Mouse (Mus musculus): Measurements from ENCODE around the gene Nrp2. TPM values are rescaled to one million over a fixed set of nuclear protein-coding genes. Genes with fewer than 3 reads are reported as not detected.

Nrp2 gene
- polyA plus RNA-seq, 1 experiment from 2014 or later = 7.1 TPM

GRCm38 (mm10) chr1:62735835-62736234 lies 32.8 kb downstream of the Nrp2 start:
- H3K36me3 ChIP-seq (ENCODE audit: control insufficient read depth, insufficient read depth, low read length) = no peaks in the 10 kb centered on the region; the same call in 1 of the 2 replicates
- no peak overlapping the region for H3K9ac ChIP-seq (ENCODE audit: low read depth, low read length)
- no peak overlapping the region for H3K27ac ChIP-seq (ENCODE audit: low read depth, low read length)
- no peaks in the 10 kb centered on the region for H3K27me3 ChIP-seq (ENCODE audit: control insufficient read depth, insufficient read depth, low read length)
- H3K9me3 ChIP-seq (ENCODE audit: control insufficient read depth, low read length) = no peaks in the 10 kb centered on the region
- H3K4me2 ChIP-seq (replicated peaks; ENCODE audit: low read depth, low read length) = no peak overlapping the region
- no peak for ATAC-seq (ENCODE audit: low FRiP score, low TSS enrichment)
- no peak overlapping the region for H3K4me3 ChIP-seq (ENCODE audit: low read length)
- WGBS = 79% methylated on average over 4 of the region's 4 CpGs
- H3K4me1 ChIP-seq (ENCODE audit: control insufficient read depth, insufficient read depth, low read length) = 0 out of 2 replicates have a peak, but pooled peaks cover 2% of the 10 kb centered on the region

GRCm38 (mm10) chr1:62736455-62737012 lies 33.4 kb downstream of the Nrp2 start:
- Histone ChIP-seq H3K27me3 (ENCODE audit: control insufficient read depth, insufficient read depth, low read length) (no peaks in the 10 kb centered on the region), H3K27ac (ENCODE audit: low read depth, low read length) (no peak overlapping the region), H3K9ac (ENCODE audit: low read depth, low read length) (no peak overlapping the region), H3K4me3 (ENCODE audit: low read length) (no peak overlapping the region), H3K9me3 (ENCODE audit: control insufficient read depth, low read length) (no peaks in the 10 kb centered on the region), H3K4me2 (replicated peaks; ENCODE audit: low read depth, low read length) (no peak overlapping the region), H3K4me1 (ENCODE audit: control insufficient read depth, insufficient read depth, low read length) (0 out of 2 replicates have a peak, but pooled peaks cover 2% of the 10 kb centered on the region), H3K36me3 (ENCODE audit: control insufficient read depth, insufficient read depth, low read length) (no peaks in the 10 kb centered on the region; the same call in 1 of the 2 replicates)
- WGBS = 57% methylated on average over 8 of the region's 8 CpGs
- ATAC-seq (ENCODE audit: low FRiP score, low TSS enrichment) = no peak

DNA sequence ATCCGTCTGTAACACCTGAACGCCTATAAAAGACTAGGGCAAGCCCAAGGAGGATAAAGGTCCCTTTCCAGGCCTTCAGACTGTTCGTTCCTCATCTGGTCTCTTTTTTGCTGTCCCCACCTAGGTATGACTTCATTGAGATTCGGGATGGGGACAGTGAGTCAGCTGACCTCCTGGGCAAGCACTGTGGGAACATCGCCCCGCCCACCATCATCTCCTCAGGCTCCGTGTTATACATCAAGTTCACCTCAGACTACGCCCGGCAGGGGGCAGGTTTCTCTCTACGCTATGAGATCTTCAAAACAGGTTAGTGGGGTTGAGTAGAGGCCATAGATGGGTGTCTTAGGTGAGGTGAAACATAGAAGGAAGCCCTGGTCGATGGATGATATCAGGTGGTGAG lies 35.1 kb downstream of the Nrp2 start:
- H3K9ac ChIP-seq (ENCODE audit: low read depth, low read length) = no peak overlapping the region
- H3K27ac ChIP-seq (ENCODE audit: low read depth, low read length) = no peak overlapping the region
- WGBS = 86% methylated on average over 11 of the region's 11 CpGs
- no peak overlapping the region for H3K4me3 ChIP-seq (ENCODE audit: low read length)
- ATAC-seq (ENCODE audit: low FRiP score, low TSS enrichment) = no peak
- H3K4me2 ChIP-seq (replicated peaks; ENCODE audit: low read depth, low read length) = no peak overlapping the region
- H3K27me3 ChIP-seq (ENCODE audit: control insufficient read depth, insufficient read depth, low read length) = no peaks in the 10 kb centered on the region
- no peaks in the 10 kb centered on the region for H3K9me3 ChIP-seq (ENCODE audit: control insufficient read depth, low read length)
- no peaks in the 10 kb centered on the region; the same call in 1 of the 2 replicates for H3K36me3 ChIP-seq (ENCODE audit: control insufficient read depth, insufficient read depth, low read length)
- H3K4me1 ChIP-seq (ENCODE audit: control insufficient read depth, insufficient read depth, low read length) = 0 out of 2 replicates have a peak, but pooled peaks cover 5% of the 10 kb centered on the region

DNA sequence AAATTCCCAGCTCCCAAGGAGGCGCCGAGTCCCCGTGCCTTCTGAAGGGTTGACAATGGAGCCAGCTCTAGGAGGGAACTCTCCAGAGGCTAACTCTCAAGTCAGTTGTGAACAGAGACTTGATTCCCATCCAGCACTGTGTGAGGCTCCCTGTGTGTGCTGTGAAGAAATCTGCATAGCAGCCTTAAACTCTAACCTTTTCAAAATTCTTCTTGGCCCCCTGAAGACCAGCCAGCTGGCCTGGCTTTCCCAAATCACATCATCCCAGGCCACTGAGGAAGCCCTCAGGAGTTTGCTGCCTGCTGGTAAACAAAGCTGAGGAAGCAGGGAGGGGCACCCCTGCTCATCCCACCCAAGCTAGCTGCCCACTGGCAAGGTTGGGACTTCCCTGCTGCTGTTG lies 39.0 kb downstream of the Nrp2 start:
- 21% methylated on average over 3 of the region's 3 CpGs for WGBS

DNA sequence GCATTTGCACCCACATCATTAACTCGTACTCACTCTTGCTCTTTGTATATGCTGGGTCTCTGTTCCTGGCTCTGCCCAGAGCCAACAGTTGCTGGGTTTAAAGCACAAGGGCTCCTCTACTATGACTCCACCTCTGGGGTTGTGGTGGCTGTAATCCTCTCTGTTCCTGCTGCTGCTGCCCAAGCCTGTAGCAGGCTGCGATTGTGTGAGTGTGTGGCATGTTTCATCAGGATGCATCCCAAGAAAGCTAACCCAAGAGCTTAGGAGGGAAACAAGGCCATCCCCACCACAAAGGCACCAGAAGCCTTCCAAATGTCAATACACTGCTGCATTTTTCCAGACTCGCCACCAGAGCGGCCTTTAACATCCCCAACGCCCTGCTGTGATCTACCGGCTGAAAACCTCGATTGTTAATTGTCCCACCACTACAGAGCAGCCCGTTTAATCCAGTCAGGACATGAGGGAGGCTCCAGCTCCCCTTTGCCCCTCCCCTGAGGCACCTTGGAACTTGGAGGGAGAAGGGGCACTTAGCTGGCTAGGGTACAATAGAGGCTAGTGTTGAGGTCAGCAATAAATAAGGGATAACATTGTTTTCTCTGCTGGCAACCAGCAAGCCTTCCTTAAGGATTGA lies 40.1 kb downstream of the Nrp2 start:
- 25% methylated on average over 8 of the region's 8 CpGs for WGBS
- no peaks in the 10 kb centered on the region for H3K27me3 ChIP-seq (ENCODE audit: control insufficient read depth, insufficient read depth, low read length)
- ATAC-seq (ENCODE audit: low FRiP score, low TSS enrichment) = peak; percentile 60; the same call in 1 of the 2 replicates
- no peaks in the 10 kb centered on the region for H3K9me3 ChIP-seq (ENCODE audit: control insufficient read depth, low read length)
- 0 out of 2 replicates have a peak, but pooled peaks cover 6% of the 10 kb centered on the region for H3K4me1 ChIP-seq (ENCODE audit: control insufficient read depth, insufficient read depth, low read length)
- no peaks in the 10 kb centered on the region for H3K36me3 ChIP-seq (ENCODE audit: control insufficient read depth, insufficient read depth, low read length)
- H3K4me3 ChIP-seq (ENCODE audit: low read length) = no peak overlapping the region
- no peak overlapping the region for H3K27ac ChIP-seq (ENCODE audit: low read depth, low read length)
- H3K4me2 ChIP-seq (replicated peaks; ENCODE audit: low read depth, low read length) = no peak overlapping the region
- H3K9ac ChIP-seq (ENCODE audit: low read depth, low read length) = no peak overlapping the region

More for the DNA sequence above, 39.0 kb downstream of the Nrp2 start:
- no peak overlapping the region for H3K4me2 ChIP-seq (replicated peaks; ENCODE audit: low read depth, low read length)
- no peak overlapping the region for H3K4me3 ChIP-seq (ENCODE audit: low read length)
- no peaks in the 10 kb centered on the region for H3K9me3 ChIP-seq (ENCODE audit: control insufficient read depth, low read length)
- no peak overlapping the region for H3K27ac ChIP-seq (ENCODE audit: low read depth, low read length)
- ATAC-seq (ENCODE audit: low FRiP score, low TSS enrichment) = no peak
- H3K9ac ChIP-seq (ENCODE audit: low read depth, low read length) = no peak overlapping the region
- H3K4me1 ChIP-seq (ENCODE audit: control insufficient read depth, insufficient read depth, low read length) = 0 out of 2 replicates have a peak, but pooled peaks cover 6% of the 10 kb centered on the region
- H3K36me3 ChIP-seq (ENCODE audit: control insufficient read depth, insufficient read depth, low read length) = no peaks in the 10 kb centered on the region
- no peaks in the 10 kb centered on the region for H3K27me3 ChIP-seq (ENCODE audit: control insufficient read depth, insufficient read depth, low read length)

DNA sequence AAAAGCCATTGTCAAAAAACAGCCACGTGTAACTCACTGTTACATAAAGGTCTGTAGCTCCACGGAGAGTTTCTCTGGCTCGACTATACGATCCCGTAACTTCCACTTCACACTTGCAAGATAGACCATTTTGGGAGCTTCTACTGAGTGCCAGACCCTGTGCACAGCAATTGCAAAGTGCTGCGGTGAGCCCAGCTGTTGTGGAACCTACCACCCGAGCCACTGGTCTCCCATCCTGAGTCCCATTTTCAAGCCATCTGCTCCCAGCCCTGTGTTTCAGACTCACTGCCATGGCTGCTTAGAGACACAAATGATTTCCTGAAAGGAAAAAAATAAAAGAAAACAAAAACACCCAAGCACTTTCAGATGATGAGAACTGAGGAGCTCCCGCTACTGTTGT lies 42.8 kb downstream of the Nrp2 start:
- H3K36me3 ChIP-seq (ENCODE audit: control insufficient read depth, insufficient read depth, low read length) = no peaks in the 10 kb centered on the region
- no peaks in the 10 kb centered on the region for H3K27me3 ChIP-seq (ENCODE audit: control insufficient read depth, insufficient read depth, low read length)
- WGBS = 91% methylated on average over 8 of the region's 8 CpGs

GRCm38 (mm10) chr1:62747421-62748111 lies 44.5 kb downstream of the Nrp2 start:
- no peak overlapping the region for H3K4me3 ChIP-seq (ENCODE audit: low read length)
- H3K4me1 ChIP-seq (ENCODE audit: control insufficient read depth, insufficient read depth, low read length) = peaks cover 22% of the 10 kb centered on the region; the same call in 1 of the 2 replicates
- no peaks in the 10 kb centered on the region for H3K9me3 ChIP-seq (ENCODE audit: control insufficient read depth, low read length)
- WGBS = 60% methylated on average over 10 of the region's 10 CpGs
- H3K9ac ChIP-seq (ENCODE audit: low read depth, low read length) = no peak overlapping the region
- H3K27me3 ChIP-seq (ENCODE audit: control insufficient read depth, insufficient read depth, low read length) = no peaks in the 10 kb centered on the region
- no peak overlapping the region for H3K27ac ChIP-seq (ENCODE audit: low read depth, low read length)
- no peaks in the 10 kb centered on the region for H3K36me3 ChIP-seq (ENCODE audit: control insufficient read depth, insufficient read depth, low read length)
- no peak overlapping the region for H3K4me2 ChIP-seq (replicated peaks; ENCODE audit: low read depth, low read length)
- ATAC-seq (ENCODE audit: low FRiP score, low TSS enrichment) = no peak

More for the DNA sequence above, 42.8 kb downstream of the Nrp2 start:
- Histone ChIP-seq H3K4me3 (ENCODE audit: low read length) (no peak overlapping the region), H3K4me1 (ENCODE audit: control insufficient read depth, insufficient read depth, low read length) (peaks cover 10% of the 10 kb centered on the region; the same call in 1 of the 2 replicates), H3K9me3 (ENCODE audit: control insufficient read depth, low read length) (no peaks in the 10 kb centered on the region), H3K27ac (ENCODE audit: low read depth, low read length) (no peak overlapping the region), H3K4me2 (replicated peaks; ENCODE audit: low read depth, low read length) (no peak overlapping the region), H3K9ac (ENCODE audit: low read depth, low read length) (no peak overlapping the region)
- no peak for ATAC-seq (ENCODE audit: low FRiP score, low TSS enrichment)

DNA sequence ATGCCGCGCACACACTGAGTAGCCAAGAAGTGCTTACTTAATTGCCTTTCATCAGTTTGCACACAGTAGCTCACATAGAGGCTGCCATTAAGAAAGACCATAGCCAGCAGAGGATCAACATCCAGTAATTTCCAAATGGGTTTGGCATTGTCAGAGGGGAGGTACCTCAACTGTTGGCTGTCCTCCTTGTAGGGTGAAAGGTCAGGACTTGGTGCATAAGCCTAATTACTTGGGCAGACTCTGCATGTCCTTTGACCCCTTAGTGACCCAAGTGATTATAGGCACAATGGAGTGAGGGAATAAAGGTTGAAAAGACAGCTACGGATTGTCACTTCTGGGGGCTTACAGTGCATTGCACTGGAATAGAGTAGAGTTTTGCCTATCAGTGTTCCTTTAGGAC lies 45.3 kb downstream of the Nrp2 start:
- Histone ChIP-seq H3K9ac (ENCODE audit: low read depth, low read length) (no peak overlapping the region), H3K27ac (ENCODE audit: low read depth, low read length) (no peak overlapping the region), H3K9me3 (ENCODE audit: control insufficient read depth, low read length) (no peaks in the 10 kb centered on the region), H3K36me3 (ENCODE audit: control insufficient read depth, insufficient read depth, low read length) (no peaks in the 10 kb centered on the region), H3K4me1 (ENCODE audit: control insufficient read depth, insufficient read depth, low read length) (peaks cover 17% of the 10 kb centered on the region; the same call in 1 of the 2 replicates), H3K27me3 (ENCODE audit: control insufficient read depth, insufficient read depth, low read length) (no peaks in the 10 kb centered on the region), H3K4me2 (replicated peaks; ENCODE audit: low read depth, low read length) (no peak overlapping the region), H3K4me3 (ENCODE audit: low read length) (no peak overlapping the region)
- no peak for ATAC-seq (ENCODE audit: low FRiP score, low TSS enrichment)
- WGBS = 71% methylated on average over 3 of the region's 3 CpGs

GRCm38 (mm10) chr1:62749716-62750115 lies 46.6 kb downstream of the Nrp2 start:
- H3K4me2 ChIP-seq (replicated peaks; ENCODE audit: low read depth, low read length) = no peak overlapping the region
- H3K9ac ChIP-seq (ENCODE audit: low read depth, low read length) = no peak overlapping the region
- no peak overlapping the region for H3K27ac ChIP-seq (ENCODE audit: low read depth, low read length)
- H3K27me3 ChIP-seq (ENCODE audit: control insufficient read depth, insufficient read depth, low read length) = no peaks in the 10 kb centered on the region
- H3K36me3 ChIP-seq (ENCODE audit: control insufficient read depth, insufficient read depth, low read length) = no peaks in the 10 kb centered on the region
- WGBS = 94% methylated on average over 14 of the region's 14 CpGs
- ATAC-seq (ENCODE audit: low FRiP score, low TSS enrichment) = no peak
- H3K4me3 ChIP-seq (ENCODE audit: low read length) = no peak overlapping the region
- no peaks in the 10 kb centered on the region for H3K9me3 ChIP-seq (ENCODE audit: control insufficient read depth, low read length)
- peaks cover 16% of the 10 kb centered on the region; the same call in 1 of the 2 replicates for H3K4me1 ChIP-seq (ENCODE audit: control insufficient read depth, insufficient read depth, low read length)
